Mouse (Mus musculus) neutrophil, adult 5-6 weeks (primary cell): ENCODE results near the gene Tmem171. TPM values are rescaled to one million over a fixed set of nuclear protein-coding genes. Genes with fewer than 3 reads are reported as not detected.

Experiments
- ATAC-seq: fragments of 151-379, 151-347 bp; 2 replicates; pipeline ENCODE4 v1.8.0; 2017; ENCODE audit warnings: mild to moderate bottlenecking, moderate TSS enrichment; ENCODE audit not compliant: insufficient number of reproducible peaks, poor library complexity, low FRiP score, severe bottlenecking; ENCODE audit errors: extremely low read depth
- total RNA-seq: library from RNA; stranded (forward); fragments of 200-1000 nt; gene quantifications from 2 replicates; pipeline ENCODE4 v1.2.3, GENCODE M21; 2017

Gene Tmem171
- total RNA-seq, 1 experiment from 2014 or later = not detected

DNA sequence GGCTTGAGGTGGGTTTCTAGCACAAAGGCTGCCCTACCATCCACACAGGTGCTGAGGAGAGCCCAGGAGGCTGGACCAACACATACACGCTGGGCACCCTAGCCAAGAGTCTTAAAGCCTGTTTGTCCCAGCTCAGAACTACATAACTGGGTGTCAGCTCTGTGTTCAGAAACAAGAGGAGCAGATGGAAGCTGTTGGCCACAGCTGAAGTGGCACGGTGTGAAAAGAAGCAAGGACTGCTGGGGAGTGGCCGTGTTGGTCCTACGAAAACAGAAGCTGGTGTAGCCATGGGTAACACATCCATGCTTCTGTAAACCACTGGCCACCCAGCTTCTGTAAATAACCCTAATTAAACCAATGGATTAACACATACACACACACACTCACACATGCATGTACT lies 39.3 kb downstream of the Tmem171 start:
- no peak for ATAC-seq

- ATAC-seq = no peak
Measured at GRCm38 (mm10) chr13:98654129-98654939, 40.3 kb downstream of the Tmem171 start.

DNA sequence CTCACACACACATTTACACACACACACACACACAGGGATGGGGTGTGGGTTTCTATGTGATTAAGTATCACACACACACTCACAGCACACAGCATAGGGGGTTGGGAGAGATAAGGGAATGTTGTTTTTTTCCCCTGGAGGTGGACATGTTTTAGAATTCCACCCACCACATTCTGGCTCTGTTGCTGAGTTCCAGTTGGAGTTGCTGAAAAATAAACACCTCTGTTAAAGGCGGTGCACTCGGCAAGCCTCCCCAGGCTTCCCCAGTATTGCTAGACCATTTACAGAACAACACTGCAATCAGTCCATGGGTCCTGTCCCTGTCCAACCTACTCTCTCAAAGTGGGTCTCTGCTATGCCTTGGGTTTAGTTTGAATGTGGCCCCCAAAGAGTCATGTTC lies 42.4 kb downstream of the Tmem171 start:
- no peak for ATAC-seq

GRCm38 (mm10) chr13:98651228-98651977 lies 43.2 kb downstream of the Tmem171 start:
- ATAC-seq = no peak

GRCm38 (mm10) chr13:98647775-98648568 lies 46.7 kb downstream of the Tmem171 start:
- ATAC-seq = no peak

DNA sequence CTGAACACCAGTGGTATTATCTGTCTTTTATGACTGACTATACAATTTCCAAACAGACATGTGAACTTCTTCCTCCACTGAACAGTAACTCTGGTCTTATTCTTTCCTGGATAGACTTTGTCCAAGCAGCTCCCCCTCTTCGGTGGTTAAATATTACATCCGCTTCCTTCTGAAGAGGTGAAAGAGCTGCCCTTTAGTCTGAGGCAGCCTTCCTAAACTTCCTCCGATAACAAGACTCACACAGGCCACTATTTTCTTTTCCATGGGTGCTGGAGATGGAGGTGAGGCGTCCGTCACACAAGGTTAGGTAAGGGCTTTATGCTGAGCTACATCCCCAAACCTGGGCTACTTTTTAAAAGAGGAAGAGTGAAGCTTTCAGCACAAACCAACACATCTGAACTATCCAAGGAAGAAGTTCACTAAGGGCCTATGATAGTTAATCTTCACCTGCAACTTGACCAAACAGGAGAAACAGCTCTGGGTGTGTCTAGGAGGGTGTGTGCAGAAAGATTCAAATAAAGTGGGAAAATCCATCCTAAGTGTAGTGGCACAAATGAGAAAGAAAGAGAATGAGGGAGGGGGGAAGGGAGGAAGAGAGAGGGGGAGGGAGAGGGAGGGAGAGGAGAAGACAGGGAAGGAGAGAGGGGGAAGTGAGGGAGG lies 56.0 kb downstream of the Tmem171 start:
- no peak for ATAC-seq

- ATAC-seq = no peak
Measured at GRCm38 (mm10) chr13:98637145-98637544, 57.5 kb downstream of the Tmem171 start, which contains the start of gene Tmem174. Gene Tmem174 (minus strand): TSS chr13:98637410.

DNA sequence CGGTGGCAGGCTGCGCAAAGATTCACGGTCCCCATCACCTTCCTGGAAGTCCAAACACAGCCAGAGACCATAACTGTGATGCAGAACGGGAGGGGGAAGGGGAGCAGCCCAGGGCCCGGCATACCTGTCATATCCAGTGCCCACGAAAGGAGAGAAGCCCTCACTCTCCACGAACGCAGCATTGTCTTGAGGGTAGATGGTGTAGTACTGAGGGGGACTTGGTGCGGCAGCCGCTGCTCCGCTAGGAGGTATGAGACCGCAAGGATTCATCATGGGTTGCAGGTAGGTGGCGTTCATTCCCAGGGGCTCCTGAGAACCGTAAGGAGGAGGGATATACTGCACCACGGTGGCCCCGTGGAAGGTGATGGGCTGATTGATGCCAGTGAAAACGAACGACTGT lies 58.1 kb downstream of the Tmem171 start:
- no peak for ATAC-seq

Other genes with a start within 250 kb of the Tmem171 start
- gene Gm10320, start 202.8 kb downstream of the Tmem171 start, total RNA-seq = not detected in 2 replicates
- not detected in 2 replicates for gene Tmem174, start 57.4 kb downstream of the Tmem171 start, total RNA-seq
- gene Fcho2, start 120.6 kb upstream of the Tmem171 start, total RNA-seq = 81.6 and 93.2 TPM in 2 replicates
- gene Tnpo1, start 231.6 kb upstream of the Tmem171 start, total RNA-seq = 89.3 and 97.8 TPM in 2 replicates